Mouse (Mus musculus): ENCODE measurements around the gene Napepld. TPM values are rescaled to one million over a fixed set of nuclear protein-coding genes. Genes with fewer than 3 reads are reported as not detected.
"Not testable (repeated sequence)": the region's sequence is repeated elsewhere in the genome, so short reads cannot be mapped to it uniquely, and the experiment has no call there.

Gene Napepld
- total RNA-seq, 2 experiments from 2014 or later, result 4.0 to 4.3 TPM

DNA sequence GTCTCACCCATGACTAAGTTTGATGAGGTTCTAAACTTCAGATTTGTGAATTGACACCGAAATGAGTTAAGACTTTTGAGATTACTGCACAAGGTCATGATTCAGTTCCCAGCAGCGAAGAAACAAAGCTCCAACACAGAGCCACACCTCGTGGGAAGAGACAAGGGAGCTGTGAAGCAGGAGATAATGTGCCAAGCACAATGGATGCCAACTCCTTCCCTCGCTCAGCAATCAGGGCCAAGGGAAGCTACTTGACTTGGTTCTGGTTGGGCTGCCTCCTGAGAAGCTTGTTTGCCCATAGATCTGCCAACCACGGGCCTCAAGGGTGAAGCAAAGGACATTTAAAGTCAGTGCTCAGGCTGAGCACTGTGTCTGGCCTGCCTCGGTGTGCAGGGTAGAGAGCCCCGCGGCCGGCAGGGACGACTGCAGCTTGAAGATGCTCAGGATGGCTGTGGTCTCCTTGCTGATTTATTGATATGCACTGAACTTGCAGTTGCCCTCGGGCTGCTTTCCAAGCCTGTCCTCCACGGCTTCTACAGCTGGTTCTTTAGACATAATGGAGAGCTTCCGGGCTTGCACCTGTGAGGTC, 11.0 kb upstream of the Napepld start:
- intact Hi-C loops (cut with DNase I), result no loop called here
- no peak for DNase-seq

DNA sequence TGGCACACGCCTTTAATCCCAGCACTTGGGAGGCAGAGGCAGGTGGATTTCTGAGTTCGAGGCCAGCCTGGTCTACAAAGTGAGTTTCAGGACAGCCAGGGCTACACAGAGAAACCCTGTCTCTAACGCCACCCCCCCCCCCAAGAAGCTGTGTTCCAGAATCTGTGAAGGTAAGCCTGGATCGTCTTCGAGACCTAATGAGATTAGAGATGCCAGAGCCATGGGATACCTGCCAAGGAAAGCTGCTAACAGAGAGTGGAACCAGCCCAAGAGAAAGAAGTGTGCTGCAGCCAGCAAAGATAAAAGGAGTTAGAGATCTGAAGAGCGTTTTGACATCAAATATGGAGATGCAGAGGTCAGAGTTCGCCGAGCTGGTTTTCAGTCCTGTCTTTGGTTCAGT, 6.8 kb upstream of the Napepld start:
- intact Hi-C loops (cut with DNase I); DNase-seq: not testable (repeated sequence)

DNA sequence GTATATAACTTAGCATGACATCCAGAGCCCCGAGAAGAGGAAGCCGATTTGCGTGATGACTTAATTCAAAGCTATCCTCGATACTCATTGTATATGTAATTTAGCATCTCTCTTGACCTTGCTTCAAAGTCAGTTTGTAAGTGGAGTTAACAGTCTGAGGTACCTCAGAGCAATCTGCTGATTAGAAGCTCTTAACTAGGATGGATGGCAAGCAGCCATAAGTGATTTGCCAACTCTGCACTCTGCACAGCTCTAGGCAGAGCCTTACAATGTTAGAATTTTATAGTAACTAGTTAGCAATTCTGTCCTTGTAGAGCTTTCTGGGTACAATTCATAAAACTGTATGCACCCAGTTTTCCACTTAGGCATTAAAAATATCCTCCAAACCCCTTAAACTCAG, 5.3 kb upstream of the Napepld start:
- no peak for DNase-seq
- intact Hi-C loops (cut with DNase I), result no loop called here

DNA sequence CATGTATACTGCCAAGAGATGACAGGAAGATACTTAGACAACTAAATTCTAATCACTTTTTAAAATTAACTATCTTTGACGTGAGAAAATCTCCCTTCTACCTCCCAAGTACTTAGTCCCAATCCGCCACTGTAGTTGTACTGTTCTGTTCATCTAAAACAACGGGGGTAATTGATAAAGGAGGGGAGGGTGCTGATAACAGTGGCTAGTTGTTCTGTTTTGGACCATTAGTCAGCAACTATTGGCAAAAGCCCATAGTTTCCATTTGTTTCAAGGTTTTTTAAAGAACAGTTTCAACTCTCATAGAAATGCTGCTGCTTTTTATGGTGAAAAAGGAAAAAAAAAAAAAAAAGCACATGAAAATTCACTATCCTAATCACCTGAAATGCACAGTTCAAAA, 2.5 kb upstream of the Napepld start:
- no peak for DNase-seq
- intact Hi-C loops (cut with DNase I), result no loop called here

DNA sequence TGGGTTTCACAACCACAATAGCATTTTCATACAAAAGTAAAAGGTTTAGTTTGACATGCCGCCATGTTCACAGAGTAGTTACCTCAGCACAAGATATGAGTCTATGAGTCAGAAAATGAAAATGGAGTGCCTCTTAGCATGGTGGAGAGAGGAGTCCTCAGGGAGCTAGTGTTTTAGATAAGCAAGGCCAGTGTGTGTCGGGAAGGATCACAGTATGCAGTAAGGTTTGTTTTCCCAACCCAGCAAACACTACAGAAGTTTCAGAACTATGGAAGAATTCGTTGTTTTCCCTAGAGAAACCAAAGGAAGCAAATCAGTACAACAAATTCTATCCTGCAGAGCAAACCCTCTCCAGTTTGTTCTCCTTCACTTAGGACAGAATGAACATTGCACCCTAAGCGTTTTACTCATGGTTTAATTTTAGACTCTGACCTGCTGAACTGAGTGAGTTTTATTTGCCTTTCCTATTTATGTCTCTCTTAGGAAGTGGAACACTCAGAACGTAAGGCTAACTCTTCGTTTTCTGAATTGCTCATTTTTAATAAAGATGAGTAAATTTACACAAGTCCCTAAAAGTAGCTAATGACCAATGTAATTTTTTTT, 1.8 kb upstream of the Napepld start:
- intact Hi-C loops (cut with DNase I), result no loop called here
- DNase-seq, result peak in 1 of 2 experiments; percentile 6

DNA sequence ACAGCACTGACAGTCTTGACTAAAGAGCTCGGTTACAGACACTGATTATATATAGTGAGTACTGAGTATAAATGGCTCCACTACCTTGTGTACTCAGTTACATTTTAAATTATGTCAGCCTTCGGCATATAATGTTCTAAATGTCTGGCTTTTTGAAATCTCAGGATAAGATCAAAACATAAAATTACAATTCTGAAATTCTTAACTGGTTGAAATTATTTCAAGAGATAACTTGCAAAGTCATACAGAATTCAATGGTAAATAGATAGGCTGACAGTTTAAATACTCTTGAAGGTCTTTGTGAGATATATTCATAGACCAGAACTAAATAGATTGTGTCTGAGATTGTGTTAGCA, 791 bp upstream of the Napepld start:
- no peak for DNase-seq
- intact Hi-C loops (cut with DNase I), result no loop called here

DNA sequence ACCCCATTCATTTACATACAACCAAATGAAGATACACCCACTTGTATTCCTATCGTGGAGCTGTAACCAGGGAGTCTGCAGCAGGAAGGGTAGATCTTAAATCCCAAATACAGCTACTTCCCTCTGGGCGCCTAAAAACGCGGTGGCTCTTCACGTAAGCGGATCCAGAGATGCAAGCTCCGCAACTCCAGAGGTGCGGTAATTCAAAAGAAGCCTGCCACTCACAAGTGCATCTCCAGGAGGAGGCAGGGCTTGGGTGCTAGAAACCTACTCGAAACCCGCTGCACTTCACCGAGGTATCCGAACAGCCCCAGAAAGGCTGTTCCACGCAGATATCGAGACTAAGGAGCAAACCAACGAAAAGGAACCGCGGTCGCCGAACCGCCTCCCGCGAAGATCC, 262 bp downstream of the Napepld start:
- DNase-seq, result no peak
- intact Hi-C loops (cut with DNase I), result loop anchor here (2.0 kb wide), 1 partner anchor 34 kb away; no protein-coding TSS in a partner anchor

DNA sequence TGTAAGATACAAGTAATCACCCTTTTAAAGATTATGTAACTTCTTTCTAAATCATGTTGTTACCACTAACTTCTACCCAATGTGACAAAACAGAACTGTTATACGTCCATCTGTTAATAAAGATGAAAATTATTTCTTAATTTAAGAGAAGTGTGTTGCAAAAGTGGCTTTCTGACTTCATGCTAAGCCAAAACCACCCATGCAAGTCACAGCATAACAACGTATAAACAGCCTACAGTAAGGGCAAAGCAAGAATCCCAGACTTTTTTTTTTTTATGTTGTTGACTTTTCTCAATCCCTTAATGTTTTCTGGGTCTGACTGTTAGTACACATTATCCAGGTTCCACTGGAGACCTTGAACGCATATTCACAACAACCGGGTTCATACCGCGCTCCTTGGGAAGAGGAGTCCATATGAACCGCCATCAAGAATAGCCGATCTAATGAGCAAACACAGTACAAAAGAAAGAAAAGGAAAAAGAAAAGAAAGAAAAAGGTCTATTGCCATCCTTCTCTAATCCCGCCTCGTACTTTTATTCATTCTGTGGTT, 849 bp downstream of the Napepld start:
- no peak for DNase-seq
- intact Hi-C loops (cut with DNase I), result loop anchor here (2.0 kb wide), 1 partner anchor 34 kb away; no protein-coding TSS in a partner anchor

DNA sequence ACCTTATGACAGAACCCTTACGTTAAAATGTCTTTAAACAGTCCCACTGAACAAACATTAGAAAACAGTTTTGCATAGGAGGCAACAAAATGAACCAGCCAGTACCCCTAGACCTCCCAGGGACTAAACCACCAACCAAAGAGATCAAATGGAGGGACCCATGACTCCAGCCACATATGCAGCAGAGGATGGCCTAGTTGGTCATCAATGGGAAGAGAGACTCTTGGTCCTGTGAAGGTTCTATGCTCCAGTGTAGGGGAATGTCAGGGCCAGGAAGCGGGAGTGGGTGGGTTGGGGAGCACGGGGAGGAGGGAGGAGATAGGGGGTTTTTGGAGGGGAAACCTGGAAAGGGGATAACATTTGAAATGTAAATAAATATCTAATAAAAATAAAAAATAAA, 1.6 kb downstream of the Napepld start:
- intact Hi-C loops (cut with DNase I), result loop anchor here (5.0 kb wide), 1 partner anchor 42 kb away; no protein-coding TSS in a partner anchor
- DNase-seq, result not testable (repeated sequence)

DNA sequence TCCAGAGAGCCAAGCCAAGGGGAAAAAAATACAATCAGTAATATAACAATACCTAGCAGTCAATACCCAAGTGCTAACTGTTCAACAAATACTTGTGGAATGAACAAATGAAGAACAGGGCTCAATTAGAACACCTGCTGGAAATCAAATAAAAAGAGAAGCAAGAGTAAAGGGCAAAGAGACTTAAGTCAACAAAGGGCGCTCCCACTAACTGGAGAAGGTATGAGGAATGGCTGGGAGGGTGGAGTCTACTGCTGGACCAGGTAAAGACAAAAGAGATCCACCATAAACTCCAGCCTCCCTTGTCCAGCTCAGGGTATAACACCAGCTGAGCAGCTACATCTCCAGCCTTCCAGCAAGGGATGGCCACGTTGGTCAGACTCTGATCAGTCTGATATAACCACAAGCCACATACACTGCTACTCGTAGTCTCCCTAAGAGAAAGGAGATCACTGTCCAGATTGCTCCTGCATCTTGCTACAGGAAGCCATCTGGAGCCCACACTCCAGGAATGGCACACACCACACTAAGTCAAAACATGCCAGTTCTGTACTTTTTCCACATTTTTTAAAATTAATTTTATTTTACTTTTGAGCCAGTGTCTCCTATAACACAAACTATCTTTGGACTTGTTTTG, 6.2 kb downstream of the Napepld start:
- no peak for DNase-seq
- intact Hi-C loops (cut with DNase I), result loop anchor here (5.0 kb wide), 1 partner anchor 38 kb away; no protein-coding TSS in a partner anchor

DNA sequence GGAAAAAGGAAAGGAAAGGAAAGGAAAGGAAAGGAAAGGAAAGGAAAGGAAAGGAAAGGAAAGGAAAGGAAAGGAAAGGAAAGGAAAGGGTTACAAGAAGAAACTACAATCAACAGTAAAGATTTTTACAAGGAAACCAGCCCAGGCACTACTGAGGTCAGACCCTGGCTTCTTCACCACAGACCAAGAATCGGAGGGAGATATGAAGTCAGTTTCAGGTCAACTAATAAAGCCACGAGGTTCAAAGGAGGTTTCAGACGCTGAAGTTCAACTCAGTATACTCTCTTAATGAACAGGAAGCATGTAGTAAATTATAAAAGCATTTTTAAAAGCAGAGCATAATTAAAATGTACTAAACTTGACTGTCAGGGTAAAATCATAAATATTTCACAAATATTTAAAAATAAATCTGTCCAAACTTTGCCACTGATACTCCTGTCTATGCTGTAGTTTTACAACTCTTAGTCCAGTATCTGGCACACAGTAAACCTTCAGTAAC, 7.8 kb downstream of the Napepld start:
- intact Hi-C loops (cut with DNase I), result no loop called here
- no peak for DNase-seq

DNA sequence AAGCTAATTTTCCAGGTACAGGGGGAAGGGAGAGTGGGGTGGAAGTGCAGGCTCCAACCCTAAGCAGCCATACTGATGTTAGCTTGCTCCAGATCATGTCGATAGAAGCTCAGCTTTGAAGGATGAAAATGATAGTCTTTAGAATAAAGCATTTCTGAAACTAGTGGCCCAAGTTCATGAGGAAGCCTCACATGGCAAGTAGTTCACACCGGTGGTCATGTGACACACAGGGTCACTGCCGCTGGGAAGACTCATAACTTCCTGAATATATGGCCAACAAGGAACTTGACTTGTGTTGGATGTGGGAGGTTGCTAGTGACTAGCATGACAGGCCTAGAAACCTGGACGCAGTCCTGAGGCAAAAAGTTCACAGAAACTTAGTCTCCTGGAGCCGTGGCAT, 9.0 kb downstream of the Napepld start:
- intact Hi-C loops (cut with DNase I), result no loop called here
- DNase-seq, result no peak

DNA sequence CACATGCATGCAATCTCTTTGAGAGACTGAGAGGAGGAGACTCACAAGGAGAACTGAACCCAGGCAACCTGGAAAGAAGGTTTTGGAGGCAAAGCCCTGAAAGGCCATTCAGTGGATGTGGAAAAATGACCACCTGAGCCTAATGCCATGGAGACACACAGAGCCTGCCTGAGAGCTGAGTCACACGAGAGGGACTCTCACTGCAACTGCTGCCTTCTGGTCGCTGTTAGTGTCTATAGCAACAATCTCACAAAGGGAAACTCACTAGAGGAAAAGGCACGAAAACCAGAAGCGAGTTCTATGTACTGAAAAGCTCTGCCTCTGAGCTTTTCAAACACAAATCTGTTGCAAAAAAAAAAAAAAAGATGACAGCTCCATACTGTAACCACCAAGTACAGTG, 14.2 kb downstream of the Napepld start:
- no peak for DNase-seq
- intact Hi-C loops (cut with DNase I), result no loop called here

DNA sequence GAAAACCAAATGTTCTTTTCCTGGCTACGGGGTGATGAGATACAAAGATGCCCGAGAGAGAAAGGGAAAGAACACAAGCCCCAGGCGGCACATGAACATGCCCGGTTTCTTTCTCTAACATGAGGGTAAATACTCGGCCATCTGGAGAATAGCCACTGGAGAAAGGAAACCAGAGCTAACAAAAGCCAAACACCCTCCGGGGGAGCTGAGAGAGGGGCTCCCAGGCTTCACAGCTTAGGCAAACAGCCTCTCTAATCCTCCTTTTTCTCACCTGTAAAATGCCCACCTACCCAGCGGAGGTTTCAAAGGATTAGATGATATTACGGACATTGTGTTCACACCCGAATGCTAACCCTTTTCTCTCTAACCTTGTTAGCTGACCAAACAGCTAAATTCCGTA, 16.2 kb downstream of the Napepld start:
- intact Hi-C loops (cut with DNase I), result no loop called here
- no peak for DNase-seq

DNA sequence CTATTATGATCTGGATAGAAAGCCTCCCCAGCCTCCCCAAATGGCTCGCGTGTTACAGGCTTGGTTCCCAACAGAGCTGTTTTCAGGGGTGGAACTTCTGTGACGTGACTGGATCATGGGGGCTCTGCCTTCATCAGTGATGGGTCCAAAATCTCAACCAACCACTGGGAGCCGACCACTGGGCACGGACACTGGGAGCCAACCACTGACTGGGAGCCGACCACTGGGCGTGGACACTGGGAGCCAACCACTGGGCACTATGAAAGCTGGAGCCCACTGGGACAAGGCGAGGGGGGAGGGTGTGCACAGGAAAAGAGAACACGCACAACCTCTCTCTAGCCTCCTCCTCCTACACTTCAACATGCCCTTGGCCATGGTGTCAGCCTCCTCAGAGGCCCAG, 17.4 kb downstream of the Napepld start:
- intact Hi-C loops (cut with DNase I), result no loop called here
- no peak for DNase-seq

DNA sequence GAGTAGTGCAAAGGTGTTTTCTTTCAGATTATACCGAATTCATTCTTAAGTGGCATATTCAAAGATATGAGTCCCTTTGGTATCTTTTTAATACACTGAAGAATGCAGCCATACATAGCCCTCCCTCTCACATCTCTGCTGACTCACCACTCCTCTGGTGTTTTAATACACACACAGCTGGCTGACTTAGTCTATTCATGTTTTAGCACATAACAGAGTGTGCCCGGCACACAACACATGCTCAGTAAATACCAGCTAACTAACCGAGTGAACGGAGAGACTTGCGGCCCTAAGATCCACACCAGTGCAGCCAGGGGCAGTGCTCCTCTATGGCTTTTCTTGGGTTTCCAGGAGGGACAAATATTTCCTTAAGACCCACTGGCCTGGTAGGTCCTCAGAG, 20.3 kb downstream of the Napepld start:
- no peak for DNase-seq
- intact Hi-C loops (cut with DNase I), result no loop called here

DNA sequence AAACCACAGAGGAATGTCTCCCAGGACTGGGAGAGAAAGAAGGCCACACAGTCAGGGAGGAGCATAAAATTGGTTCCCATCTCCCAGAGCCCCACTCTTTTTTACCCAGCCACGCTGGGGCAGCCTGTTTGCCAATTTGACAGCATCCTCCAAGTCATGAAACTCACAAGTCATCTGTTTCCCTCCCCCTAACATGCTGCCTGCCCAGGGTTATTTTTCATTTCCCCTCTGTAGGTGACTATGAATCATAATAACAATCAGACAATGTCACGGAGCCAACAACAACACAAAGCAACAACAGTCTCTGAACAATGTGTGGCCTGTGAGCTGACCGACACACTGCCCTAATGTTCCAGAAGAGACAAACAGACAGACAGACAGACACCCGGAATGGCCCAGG, 21.2 kb downstream of the Napepld start:
- no peak for DNase-seq
- intact Hi-C loops (cut with DNase I), result no loop called here

DNA sequence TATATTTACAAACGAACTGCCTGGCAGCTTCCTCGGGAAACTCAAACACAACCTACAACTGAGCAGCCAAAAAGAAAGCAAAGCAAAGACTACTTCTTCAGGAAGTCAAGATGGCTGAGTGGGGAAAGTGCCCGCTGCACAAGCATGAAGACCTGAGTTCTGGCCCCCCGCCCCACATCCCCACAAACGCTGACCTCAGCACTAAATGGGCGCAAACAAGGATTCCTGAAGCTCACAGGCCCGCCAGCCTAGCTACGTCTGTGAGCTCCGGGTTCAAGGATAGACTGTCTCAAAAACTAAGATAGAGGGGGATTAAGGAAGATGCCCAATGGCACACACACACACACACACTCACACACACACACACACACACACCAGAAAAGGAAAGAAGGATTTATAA, 22.8 kb downstream of the Napepld start:
- intact Hi-C loops (cut with DNase I), result no loop called here

DNA sequence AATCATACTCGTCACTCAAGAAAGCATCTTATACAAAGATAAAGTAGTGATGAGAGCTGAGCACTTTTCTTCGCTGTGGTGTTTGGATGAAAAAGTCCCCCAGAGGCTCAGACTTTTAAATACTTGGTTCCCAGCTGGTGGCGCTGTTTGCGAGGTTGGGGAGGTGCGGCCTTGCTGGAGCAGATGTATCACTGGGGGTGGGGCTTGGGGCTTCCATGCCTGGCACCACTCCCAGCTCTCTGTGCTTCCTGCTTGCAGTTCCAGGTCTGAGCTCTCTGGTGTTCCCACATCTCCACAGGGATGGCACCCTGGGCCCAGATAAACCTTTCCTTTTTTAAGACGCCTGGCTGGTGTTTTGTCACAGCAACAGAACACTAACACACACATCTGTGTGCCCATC, 23.3 kb downstream of the Napepld start:
- DNase-seq, result no peak
- intact Hi-C loops (cut with DNase I), result no loop called here

More for the DNA sequence above, 22.8 kb downstream of the Napepld start:
- DNase-seq, result no peak

DNA sequence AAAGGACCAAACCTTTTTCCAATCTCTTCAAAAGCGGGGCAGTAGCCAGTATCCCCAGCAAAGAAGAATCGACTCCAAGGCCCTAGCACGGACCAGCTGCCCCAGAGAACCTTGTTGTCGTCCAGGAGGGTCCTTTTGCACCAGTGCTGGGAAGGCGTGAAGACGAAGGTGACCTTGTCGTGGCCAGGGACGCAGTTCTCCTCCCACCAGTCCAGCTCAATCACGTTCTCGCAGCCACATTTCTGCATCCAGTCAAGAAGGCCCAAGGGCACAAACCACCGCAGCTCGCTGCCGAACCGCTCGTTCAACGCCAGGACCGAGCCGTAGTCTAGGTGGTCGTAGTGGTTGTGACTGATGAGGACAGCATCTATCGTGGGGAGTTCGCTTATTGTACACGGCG, 25.7 kb downstream of the Napepld start:
- DNase-seq, result no peak
- intact Hi-C loops (cut with DNase I), result no loop called here

DNA sequence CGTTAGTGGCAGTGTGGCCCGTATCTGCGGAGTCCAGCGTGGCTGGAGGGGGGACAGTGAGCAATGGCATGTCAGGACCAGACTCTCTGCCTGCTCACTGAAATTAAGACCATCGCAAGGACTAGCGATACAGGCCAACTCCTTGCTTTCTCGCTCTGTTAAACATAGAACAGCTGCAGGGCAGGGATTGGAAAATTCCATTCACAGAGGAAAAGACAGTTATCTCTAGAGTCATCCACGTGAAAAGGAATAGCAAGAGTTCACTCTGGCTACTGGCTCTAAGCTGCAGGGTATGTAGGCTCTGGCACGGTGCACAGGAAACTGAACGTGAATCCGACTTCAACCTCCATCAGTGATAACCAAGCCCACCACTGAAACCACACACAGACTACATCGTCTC, 26.2 kb downstream of the Napepld start:
- intact Hi-C loops (cut with DNase I), result no loop called here
- no peak for DNase-seq

DNA sequence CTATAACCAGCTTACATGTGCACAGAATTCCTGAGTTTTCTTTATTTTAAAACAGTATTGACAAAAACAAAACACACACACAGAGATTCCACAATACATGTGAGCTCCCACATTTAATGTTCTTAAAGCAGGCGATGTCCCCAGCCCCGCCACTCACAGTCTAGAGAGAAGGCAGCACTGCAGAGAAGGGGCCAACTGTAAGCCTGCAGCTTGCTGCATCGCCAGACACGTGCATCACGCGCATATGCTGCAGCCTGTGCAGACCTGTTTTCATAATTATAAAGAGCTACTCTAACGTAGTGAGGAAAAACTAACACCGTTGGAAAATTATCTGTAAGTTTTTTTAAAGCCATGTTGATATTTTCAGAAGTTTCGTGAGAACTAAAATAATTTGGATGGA, 27.5 kb downstream of the Napepld start:
- intact Hi-C loops (cut with DNase I), result no loop called here
- DNase-seq, result no peak

Measured in heart, postnatal 14 days (tissue).